Mouse (Mus musculus): ENCODE data around the gene Gm17387.

The Gm17387 gene

DNA sequence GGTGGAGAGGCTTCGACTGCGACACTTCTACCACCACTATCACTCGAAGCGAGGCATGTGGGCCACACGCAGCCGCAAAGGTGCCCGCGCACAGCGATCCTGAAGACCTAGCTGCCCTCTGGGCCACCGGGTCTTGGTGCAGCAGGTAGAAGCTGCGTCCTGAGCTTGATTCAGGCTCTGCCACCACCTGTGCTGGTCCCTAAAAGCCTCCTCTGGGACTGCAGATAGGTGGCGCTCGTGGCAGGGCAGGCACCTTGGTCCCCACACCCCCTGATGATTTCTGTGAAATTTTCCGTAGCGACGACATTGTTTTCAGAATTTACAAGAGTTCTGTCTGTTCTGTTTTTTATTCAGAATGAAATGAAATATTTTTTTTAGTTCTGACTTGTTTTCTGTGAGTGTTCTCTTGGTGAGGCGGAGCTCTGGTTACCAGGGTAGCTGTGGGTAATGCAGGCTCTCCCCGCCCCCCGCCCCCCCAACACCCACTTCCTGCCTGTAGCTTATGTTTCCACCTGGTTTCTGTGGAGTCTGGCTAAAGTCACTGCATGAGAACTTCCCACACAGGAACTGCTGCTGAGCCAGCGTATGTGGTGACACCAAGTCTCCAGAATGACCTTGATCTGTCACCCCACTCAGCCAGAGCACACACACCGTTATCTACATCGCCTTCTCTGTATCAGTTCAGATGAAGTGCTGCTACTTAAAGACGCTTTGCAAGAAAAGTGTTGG lies 43.2 kb downstream of the Gm17387 start:
- CTCF ChIA-PET, result interaction anchor here (0.6 to 0.9 kb wide), 3 partner anchors 104 to 164 kb away, joined by 3 to 7 read pairs (median 7); no protein-coding TSS in a partner anchor

- CTCF ChIA-PET, result no interaction called here
These were observed 44.9 kb downstream of the Gm17387 start for GRCm38 (mm10) chr7:141073782-141074181.

DNA sequence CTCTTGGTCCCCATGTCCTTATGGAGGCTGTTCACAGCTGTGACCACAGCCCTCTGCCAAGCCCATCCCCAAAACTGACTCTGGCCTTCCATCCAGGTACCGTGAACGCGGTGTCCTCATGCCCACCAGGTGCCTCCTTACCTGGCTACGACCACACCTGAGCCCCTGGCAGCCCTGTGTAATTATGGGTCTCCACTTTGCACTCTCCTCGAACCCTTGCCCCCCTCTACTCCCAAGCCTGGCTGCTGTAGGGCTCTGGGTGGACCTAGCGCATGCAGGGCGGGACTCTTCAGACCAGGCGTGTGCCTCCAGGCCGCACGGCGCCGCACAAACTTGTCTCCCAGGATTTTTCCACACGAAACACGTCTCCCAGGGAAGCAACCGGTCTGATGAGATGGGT lies 48.9 kb downstream of the Gm17387 start, which contains the start of gene Pkp3:
Gene Pkp3 (plus strand): TSS at position 378 of the 400 bp plus-strand sequence.
- CTCF ChIA-PET, result no interaction called here

- CTCF ChIA-PET, result interaction anchor here (0.7 kb wide), 1 partner anchor 137 kb away, joined by 3 read pairs; no protein-coding TSS in a partner anchor
These were observed 49.9 kb downstream of the Gm17387 start for GRCm38 (mm10) chr7:141078876-141079275.

Measured in spleen, embryonic (tissue).